Mouse (Mus musculus) CH12.LX (cell line): ENCODE results near the gene Btbd7. TPM values are rescaled to one million over a fixed set of nuclear protein-coding genes. Genes with fewer than 3 reads are reported as not detected.

Experiments
- DNase-seq: peaks from one replicate; pipeline ENCODE4 v3.0.0-alpha.2; 2013; ENCODE audit errors: extremely low read depth
- H3K27ac ChIP-seq: 2 replicates; pipeline ENCODE4 v1.5.1; 2012; ENCODE audit warnings: low read depth, mild to moderate bottlenecking, control low read depth, moderate library complexity; ENCODE audit not compliant: insufficient read depth
- H3K27me3 ChIP-seq: replicated peaks from 2 replicates; pipeline ENCODE3; 2012; ENCODE audit warnings: inconsistent platforms
- H3K36me3 ChIP-seq, 2 experiments: replicated peaks in 1 of 2; 2 replicates each; pipeline versions ENCODE3 to v1.6.1; 2012; ENCODE audit warnings: inconsistent platforms in 1 of 2, low read length in 1 of 2, mild to moderate bottlenecking in 1 of 2, mixed read lengths in 1 of 2, moderate library complexity in 1 of 2; ENCODE audit not compliant: control insufficient read depth in 1 of 2, insufficient read depth in 1 of 2
- H3K4me1 ChIP-seq, 2 experiments: 2 replicates each; pipeline ENCODE4 v1.6.1; 2012; ENCODE audit warnings: inconsistent platforms in 1 of 2, moderate library complexity in 1 of 2; ENCODE audit not compliant: insufficient read depth in 2 of 2, control insufficient read depth in 1 of 2
- H3K4me2 ChIP-seq: 2 replicates; pipeline ENCODE4 v1.6.1; 2012; ENCODE audit warnings: low read depth, mild to moderate bottlenecking, control low read depth; ENCODE audit not compliant: poor library complexity, insufficient read depth, severe bottlenecking
- H3K4me3 ChIP-seq, 3 experiments: fragments of 150-350 bp in 1 of 3; sonication (generic) in 1 of 3; replicated peaks in 1 of 3; 2 replicates each; pipeline versions ENCODE3 to v1.5.1; 2011 to 2012; ENCODE audit warnings: low read depth in 2 of 3, low read length in 2 of 3, mild to moderate bottlenecking in 2 of 3, moderate library complexity in 2 of 3, control low read depth in 1 of 3, improper control_type of control experiment in 1 of 3, inconsistent platforms in 1 of 3, mixed read lengths in 1 of 3; ENCODE audit not compliant: poor library complexity in 1 of 3
- H3K79me2 ChIP-seq: replicated peaks from 2 replicates; pipeline ENCODE4 v1.6.1; 2012; ENCODE audit warnings: mild to moderate bottlenecking, moderate library complexity; ENCODE audit not compliant: control insufficient read depth, poor library complexity, insufficient read depth, severe bottlenecking; ENCODE audit errors: extremely low read depth
- H3K9ac ChIP-seq: 2 replicates; pipeline ENCODE4 v1.6.1; 2012; ENCODE audit warnings: low read depth, mild to moderate bottlenecking, control low read depth, moderate library complexity; ENCODE audit not compliant: insufficient read depth
- H3K9me3 ChIP-seq: replicated peaks from 2 replicates; pipeline ENCODE3; 2012; ENCODE audit warnings: low read length, inconsistent platforms, mixed read lengths
- BHLHE40 ChIP-seq: IDR thresholded peaks from 2 replicates; pipeline ENCODE4 v1.6.1; 2011; ENCODE audit warnings: mild to moderate bottlenecking, low read depth, low read length, improper control_type of control experiment
- EP300 ChIP-seq: IDR thresholded peaks from 2 replicates; pipeline ENCODE4 v1.6.1; 2011; ENCODE audit warnings: low read length, improper control_type of control experiment
- ETS1 ChIP-seq: conservative IDR thresholded peaks from 2 replicates; pipeline ENCODE4 v1.6.1; 2012; ENCODE audit warnings: low read depth, mild to moderate bottlenecking, inconsistent platforms, low read length, improper control_type of control experiment, moderate library complexity
- JUND ChIP-seq: conservative IDR thresholded peaks from 2 replicates; pipeline ENCODE4 v1.6.1; 2011; ENCODE audit warnings: low read depth, low read length, improper control_type of control experiment
- KAT2A ChIP-seq: IDR thresholded peaks from 2 replicates; pipeline ENCODE4 v1.6.1; 2012; ENCODE audit warnings: low read length, improper control_type of control experiment, inconsistent platforms; ENCODE audit not compliant: insufficient replicate concordance
- MAFK ChIP-seq: IDR thresholded peaks from 2 replicates; pipeline ENCODE4 v1.6.1; 2011; ENCODE audit warnings: low read length, improper control_type of control experiment; ENCODE audit not compliant: insufficient replicate concordance
- MAZ ChIP-seq: IDR thresholded peaks from 2 replicates; pipeline ENCODE4 v1.6.1; 2012; ENCODE audit warnings: low read depth, mild to moderate bottlenecking, inconsistent platforms, low read length, improper control_type of control experiment, moderate library complexity
- MEF2A ChIP-seq: IDR thresholded peaks from 2 replicates; pipeline ENCODE4 v1.6.1; 2014; ENCODE audit warnings: low read depth, mild to moderate bottlenecking, inconsistent platforms, low read length, improper control_type of control experiment, borderline replicate concordance
- NRF1 ChIP-seq: IDR thresholded peaks from 2 replicates; pipeline ENCODE4 v1.6.1; 2014; ENCODE audit warnings: low read depth, mild to moderate bottlenecking, inconsistent platforms, low read length, improper control_type of control experiment, moderate library complexity
- POLR2A ChIP-seq: IDR thresholded peaks from 2 replicates; pipeline ENCODE4 v1.6.1; 2011; ENCODE audit warnings: low read depth, mild to moderate bottlenecking, improper control_type of control experiment, low read length
- USF1 ChIP-seq: IDR thresholded peaks from 2 replicates; pipeline ENCODE4 v1.6.1; 2014; ENCODE audit warnings: low read depth, mild to moderate bottlenecking, inconsistent platforms, low read length, improper control_type of control experiment
- ZKSCAN1 ChIP-seq: IDR thresholded peaks from 2 replicates; pipeline ENCODE4 v1.6.1; 2012; ENCODE audit warnings: low read depth, inconsistent platforms, low read length, improper control_type of control experiment, borderline replicate concordance
- dilution Hi-C: fragments of 300-500 bp; cut with MboI; formaldehyde crosslinking; loops from 2 replicates; pipeline ENCODE4 v1.14.3; 2020; ENCODE audit warnings: low sequenced_read_pairs; ENCODE audit not compliant: extremely low pct_unique_long_range_greater_than_20kb, extremely low pct_ligation_motif_present
- in situ Hi-C: fragments of 300-500 bp; cut with MboI; formaldehyde crosslinking; loops from 3 replicates; pipeline ENCODE4 v1.14.3; 2019; ENCODE audit warnings: low sequenced_read_pairs, low pct_ligation_motif_present, low pct_unique_long_range_greater_than_20kb, mixed read lengths
- polyA plus RNA-seq: library from polyadenylated mRNA; unstranded; fragments of >175 nt; gene quantifications from 2 replicates; pipeline ENCODE4 v1.2.1, GENCODE M21; 2012; ENCODE audit warnings: low read depth; ENCODE audit not compliant: insufficient read length
- total RNA-seq, 2 experiments: library from RNA; depleted of rRNA; stranded (reverse); fragments of 300-350 nt in 1 of 2; fragments of >200 nt in 1 of 2; gene quantifications; 2 replicates each; pipeline ENCODE4 v1.2.3; 2012 to 2014

Gene Btbd7
- total and polyA plus RNA-seq, 3 experiments = 3.6 to 7.2 (median 5.1) TPM

GRCm38 (mm10) chr12:102787927-102788326, 90.3 kb downstream of the Btbd7 start:
- Histone ChIP-seq H3K9me3 (no peaks in the 10 kb centered on the region), H3K27ac (no peak overlapping the region), H3K79me2 (no peaks in the 10 kb centered on the region), H3K4me2 (no peak overlapping the region), H3K9ac (no peak overlapping the region), H3K27me3 (no peaks in the 10 kb centered on the region), H3K36me3 (peaks cover 29 to 75% of the 10 kb centered on the region in 2 experiments), H3K4me1 (peaks cover 0 to 16% of the 10 kb centered on the region in 2 experiments; a peak in 2 of 4 replicates), H3K4me3 (no peak overlapping the region)
- no peak for DNase-seq
- dilution Hi-C loops (no loop called here), in situ Hi-C loops (no loop called here)
- TF ChIP-seq MAFK (no peak), ZKSCAN1 (no peak), MEF2A (no peak), ETS1 (no peak)

DNA sequence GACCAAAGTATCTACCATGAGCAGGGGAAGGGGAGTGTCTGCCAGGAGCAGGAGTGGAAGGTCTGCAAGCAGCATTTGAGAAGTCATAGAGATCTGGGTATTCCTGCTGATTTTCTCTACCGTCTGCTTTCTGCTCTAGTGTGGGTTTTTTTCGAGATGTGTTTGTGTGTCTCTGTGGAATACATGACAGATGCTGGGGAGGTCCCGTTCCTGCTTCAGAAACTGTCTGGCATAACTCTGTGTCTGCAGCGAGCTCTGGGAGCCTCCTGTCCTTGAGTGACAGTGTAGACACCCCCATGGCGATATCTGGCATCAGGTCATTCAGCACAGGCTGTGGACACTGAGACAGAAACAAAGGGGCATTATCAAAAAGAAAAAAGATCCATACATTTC, 92.7 kb downstream of the Btbd7 start:
- in situ Hi-C loops = no loop called here
- no peak overlapping the region for H3K27ac ChIP-seq
- no peak for DNase-seq
- TF ChIP-seq POLR2A = no peak
- TF ChIP-seq JUND = no peak
- no peak for TF ChIP-seq BHLHE40
- TF ChIP-seq NRF1 = no peak
- no peak for TF ChIP-seq USF1
- TF ChIP-seq MAZ = no peak
- TF ChIP-seq KAT2A = no peak
- TF ChIP-seq EP300 = no peak
- TF ChIP-seq, all 38 proteins: peak for 0
- no peaks in the 10 kb centered on the region for H3K79me2 ChIP-seq
- dilution Hi-C loops = no loop called here
- no peak overlapping the region for H3K9ac ChIP-seq
- no peak overlapping the region for H3K4me2 ChIP-seq
- no peak overlapping the region for H3K4me3 ChIP-seq
- H3K4me1 ChIP-seq = peaks cover 0 to 16% of the 10 kb centered on the region in 2 experiments; a peak in 2 of 4 replicates
- H3K27me3 ChIP-seq = no peaks in the 10 kb centered on the region
- H3K9me3 ChIP-seq = no peaks in the 10 kb centered on the region
- peaks cover 27 to 62% of the 10 kb centered on the region in 2 experiments for H3K36me3 ChIP-seq

GRCm38 (mm10) chr12:102784899-102785592, 93.2 kb downstream of the Btbd7 start:
- Histone ChIP-seq H3K27me3 (no peaks in the 10 kb centered on the region), H3K79me2 (no peaks in the 10 kb centered on the region), H3K9me3 (no peaks in the 10 kb centered on the region), H3K9ac (no peak overlapping the region), H3K27ac (no peak overlapping the region), H3K4me1 (peaks cover 0 to 16% of the 10 kb centered on the region in 2 experiments; a peak in 2 of 4 replicates), H3K4me2 (no peak overlapping the region), H3K36me3 (peaks cover 22 to 59% of the 10 kb centered on the region in 2 experiments), H3K4me3 (no peak overlapping the region)
- TF ChIP-seq JUND = no peak
- DNase-seq = no peak
- in situ Hi-C loops = no loop called here
- dilution Hi-C loops = no loop called here
